Mouse (Mus musculus): ENCODE measurements around the gene Tmem138. TPM values are rescaled to one million over a fixed set of nuclear protein-coding genes. Genes with fewer than 3 reads are reported as not detected.

Tmem138 gene
- 16.4 and 16.5 TPM in 2 replicates for polyA plus RNA-seq (2021; fragmentation: Nextera tagmentation)
- long read RNA-seq, experiment 1, transcript Tmem138-201 (5 exons, 1,590 nt) = major isoform, 9 of 30 reads
- long read RNA-seq, experiment 1, partial matches to known transcripts = 9 of 30 reads
- long read RNA-seq, experiment 1, other reads (novel, unspliced or antisense) = 8 of 30 reads
- long read RNA-seq, experiment 2, partial matches to known transcripts = 6 of 17 reads
- long read RNA-seq, experiment 2, other reads (novel, unspliced or antisense) = 3 of 17 reads

DNA sequence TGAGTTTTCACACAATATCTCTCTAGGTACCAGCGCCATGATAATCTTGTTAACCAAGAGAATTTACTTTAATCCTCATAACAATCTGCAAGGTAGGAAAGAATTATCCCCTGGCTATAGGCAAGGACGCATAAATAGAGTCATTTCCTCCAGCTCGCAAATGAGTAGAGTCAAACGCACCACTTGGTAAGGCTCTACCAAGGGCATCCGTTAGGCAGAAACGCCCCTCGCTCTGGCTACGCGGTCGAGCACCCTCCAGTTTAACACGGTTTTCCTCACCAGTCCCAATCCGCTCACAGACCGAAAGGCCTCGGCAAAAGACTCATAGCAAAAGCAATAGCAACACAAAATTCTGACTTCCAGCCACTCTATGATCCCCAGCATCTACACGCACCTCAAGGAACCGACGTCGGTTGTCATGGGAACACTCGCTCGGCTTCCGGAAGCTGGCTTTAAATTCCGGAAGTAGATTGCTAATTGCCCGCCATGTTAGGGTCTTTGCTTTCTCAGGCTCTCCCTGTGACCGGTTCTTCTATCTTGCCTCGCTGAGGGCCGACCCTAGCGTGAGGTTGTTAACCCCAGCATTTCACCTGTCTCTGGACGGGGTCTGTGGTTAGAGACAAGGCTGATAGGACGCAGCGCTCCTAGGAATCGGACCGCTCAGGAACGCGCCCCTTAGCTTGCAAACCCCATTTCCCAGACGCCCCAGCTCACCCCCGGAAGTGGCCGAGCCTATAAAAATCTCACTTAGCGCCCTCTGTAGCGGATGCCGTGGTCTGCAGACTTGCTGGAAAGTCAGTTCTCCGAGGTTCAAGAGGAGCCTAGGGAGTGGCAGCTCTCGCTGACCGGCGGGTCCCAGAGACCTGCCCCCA is at the start of gene Tmem138, which contains the start of gene Cyb561a3:
Gene Tmem138 (minus strand): TSS at position 673 of the 872 bp plus-strand sequence.
Gene Cyb561a3 (plus strand): TSS at position 483 of the 872 bp plus-strand sequence.

DNA sequence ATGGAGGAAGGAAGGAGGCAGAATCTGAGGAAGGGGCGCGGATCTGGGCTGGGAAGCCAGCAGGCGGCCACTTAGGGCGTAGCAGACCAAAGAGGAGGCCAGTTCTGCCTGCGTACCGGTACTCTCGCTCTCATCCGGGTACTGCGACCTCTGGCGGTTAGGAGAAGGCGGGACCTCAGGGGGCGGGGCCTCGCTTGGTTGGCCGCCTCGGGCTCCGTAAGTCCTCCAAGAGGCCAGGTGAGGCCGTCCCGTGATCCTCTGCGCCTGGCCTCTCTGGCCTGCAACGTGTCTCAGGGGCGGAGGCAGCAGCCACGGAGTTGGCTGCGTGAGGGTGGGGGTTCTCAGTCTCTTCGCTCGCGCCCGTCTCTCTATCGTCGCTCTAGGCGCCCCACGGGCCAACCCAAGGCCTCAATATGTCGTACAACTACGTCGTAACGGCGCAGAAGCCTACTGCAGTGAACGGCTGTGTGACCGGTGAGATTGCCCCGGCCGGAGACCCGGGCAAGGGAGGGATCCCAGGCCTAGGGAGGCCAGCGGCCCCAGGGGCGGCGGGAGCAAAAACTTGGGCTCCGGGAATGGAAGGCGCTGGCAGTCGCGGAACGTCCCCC is 28.2 kb upstream of the Tmem138 start, which contains the start of the genes Ddb1 and Tkfc:
Gene Ddb1 (plus strand): TSS at position 35 of the 608 bp plus-strand sequence.
Gene Tkfc (minus strand): TSS at position 362 of the 608 bp plus-strand sequence.

DNA sequence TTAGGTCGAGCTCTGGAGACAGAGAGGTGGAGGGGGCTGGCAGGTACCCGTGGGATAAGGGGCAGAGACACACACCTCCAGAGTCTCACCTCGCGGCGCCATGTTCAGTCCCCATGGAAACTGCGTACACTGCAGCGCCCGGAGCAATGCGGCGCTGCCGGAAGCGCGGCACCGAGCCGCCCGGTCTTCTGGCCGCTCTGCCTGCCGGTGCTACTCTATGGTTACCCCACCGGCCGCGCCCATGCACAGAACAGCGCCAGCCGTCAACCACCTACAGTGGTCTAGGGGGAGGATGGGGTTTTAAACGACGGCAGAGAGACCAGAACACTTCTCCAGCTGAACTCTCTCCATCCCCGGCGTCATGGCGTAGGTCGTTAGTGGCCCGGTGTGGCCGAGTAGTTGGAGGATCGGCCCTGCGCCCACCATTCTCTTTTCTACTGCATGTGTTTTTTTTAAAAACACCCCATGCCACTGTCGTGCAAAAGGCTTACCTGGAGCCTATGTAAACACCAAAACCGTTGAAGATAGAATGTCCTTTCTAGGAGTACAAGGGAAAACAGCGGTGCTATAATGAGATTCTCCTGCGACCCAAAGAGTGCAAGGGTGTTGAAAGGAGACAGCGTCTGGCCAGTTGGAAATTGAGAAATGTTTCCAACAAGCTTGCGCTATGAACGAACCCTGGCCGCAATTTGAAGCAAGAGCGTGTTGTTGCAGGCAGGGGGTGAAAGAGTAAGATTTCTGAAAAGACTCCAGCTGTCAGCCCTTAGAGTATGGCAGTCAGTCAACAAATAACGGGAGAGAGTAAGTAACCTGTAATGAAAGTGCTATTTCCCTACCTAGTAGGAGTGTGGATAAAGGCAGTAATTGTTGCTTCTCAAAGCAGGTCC is 21.3 kb downstream of the Tmem138 start, which contains the start of gene Tmem216:
Gene Tmem216 (minus strand): TSS at position 615 of the 887 bp plus-strand sequence.

DNA sequence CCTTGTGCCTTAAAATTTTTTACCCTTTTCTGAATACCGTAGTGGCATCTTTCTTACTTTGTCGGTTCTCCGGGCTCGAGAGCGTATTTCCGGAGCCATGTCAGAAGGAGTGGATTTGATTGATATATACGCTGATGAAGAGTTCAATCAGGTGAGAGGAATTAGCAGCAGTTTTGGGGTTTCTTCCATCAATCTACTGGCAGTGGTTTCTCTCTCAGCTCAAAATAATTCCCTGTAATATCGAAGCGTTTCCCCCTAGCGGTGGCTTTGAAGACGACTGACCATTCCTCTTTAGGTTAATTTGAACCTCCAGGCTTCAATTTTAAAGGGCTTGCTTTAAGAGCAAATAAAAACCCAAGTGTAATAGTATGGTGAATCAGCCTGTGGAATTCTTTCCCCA is 51.3 kb downstream of the Tmem138 start, which contains the start of gene Sdhaf2:
Gene Sdhaf2 (minus strand): TSS at position 233 of the 400 bp plus-strand sequence.

DNA sequence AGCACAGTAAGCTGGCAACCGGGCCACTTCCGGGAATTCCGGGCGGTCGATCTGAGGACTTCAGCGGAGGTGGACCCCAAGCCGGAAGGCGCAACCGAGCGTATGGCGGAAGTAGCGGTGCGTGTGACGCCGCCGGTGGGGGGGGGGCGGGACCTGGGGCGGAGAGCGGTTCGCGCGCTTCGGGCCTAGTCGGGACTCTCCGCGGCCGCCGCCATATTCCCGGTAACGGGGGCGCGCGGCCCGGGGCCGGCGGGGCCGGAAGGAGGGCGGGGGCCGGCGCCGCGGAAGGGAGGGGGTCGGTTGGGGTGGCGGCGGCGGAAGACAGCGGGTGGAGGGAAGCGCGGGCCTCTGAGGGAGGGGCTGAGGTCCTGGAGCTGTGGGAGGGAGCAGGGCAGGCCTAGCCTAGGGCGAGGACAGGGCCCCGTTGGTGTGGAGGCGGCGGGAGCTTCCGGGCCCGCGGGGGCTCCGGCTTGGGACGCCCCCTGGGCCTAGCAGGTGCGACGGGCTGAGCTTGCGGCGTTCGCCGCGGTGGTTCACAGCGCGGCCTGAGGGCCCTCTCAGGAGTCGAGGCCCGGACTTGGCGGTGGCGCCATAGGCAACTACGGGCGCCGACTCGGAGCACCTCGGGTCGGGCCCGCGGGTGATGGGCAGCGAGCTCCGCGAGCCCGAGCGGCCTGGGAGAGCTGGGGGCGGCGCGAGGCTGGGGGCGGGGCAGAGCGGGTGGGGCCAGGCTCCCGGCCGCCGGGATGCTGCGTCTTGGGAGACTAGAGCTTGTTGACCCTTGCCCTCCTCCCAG is 51.9 kb downstream of the Tmem138 start, which contains the start of gene Cpsf7:
Gene Cpsf7 (plus strand): TSS at position 161 of the 796 bp plus-strand sequence.

Other genes starting within 250 kb of the Tmem138 start
- gene Syt7, start 188.3 kb downstream of the Tmem138 start, polyA plus RNA-seq (2021; fragmentation: Nextera tagmentation) = 9.2 and 12.1 TPM in 2 replicates
- gene Lrrc10b, start 119.9 kb downstream of the Tmem138 start, polyA plus RNA-seq (2021; fragmentation: Nextera tagmentation) = 2.9 and 3.6 TPM in 2 replicates
- gene Ppp1r32, start 94.4 kb downstream of the Tmem138 start, polyA plus RNA-seq (2021; fragmentation: Nextera tagmentation) = 0.77 and 0.99 TPM in 2 replicates
- 8.3 and 20.8 TPM in 2 replicates for gene Cpsf7, start 52.1 kb downstream of the Tmem138 start, polyA plus RNA-seq (2021; fragmentation: Nextera tagmentation)
- gene Sdhaf2, start 51.2 kb downstream of the Tmem138 start, polyA plus RNA-seq (2021; fragmentation: Nextera tagmentation) = 65.6 and 71.1 TPM in 2 replicates
- 16.5 and 18.8 TPM in 2 replicates for gene Tmem216, start 21.1 kb downstream of the Tmem138 start, polyA plus RNA-seq (2021; fragmentation: Nextera tagmentation)
- gene Cyb561a3, start 190 bp downstream of the Tmem138 start, polyA plus RNA-seq (2021; fragmentation: Nextera tagmentation) = 20.8 and 21.5 TPM in 2 replicates
- gene Ddb1, start 28.0 kb upstream of the Tmem138 start, polyA plus RNA-seq (2021; fragmentation: Nextera tagmentation) = 49.1 and 60.4 TPM in 2 replicates
- 1.7 and 5.6 TPM in 2 replicates for gene Tkfc, start 28.3 kb upstream of the Tmem138 start, polyA plus RNA-seq (2021; fragmentation: Nextera tagmentation)
- 0.48 TPM in 1 of 2 replicates, not detected in the other for gene Vwce, start 56.9 kb upstream of the Tmem138 start, polyA plus RNA-seq (2021; fragmentation: Nextera tagmentation)
- not detected in 2 replicates for gene Pga5, start 100.7 kb upstream of the Tmem138 start, polyA plus RNA-seq (2021; fragmentation: Nextera tagmentation)
- gene Vps37c, start 111.4 kb upstream of the Tmem138 start, polyA plus RNA-seq (2021; fragmentation: Nextera tagmentation) = 20.3 and 26.0 TPM in 2 replicates
- not detected in 2 replicates for gene Cd5, start 161.6 kb upstream of the Tmem138 start, polyA plus RNA-seq (2021; fragmentation: Nextera tagmentation)

Measured in left cerebral cortex, adult 6 months (tissue).